Mouse (Mus musculus): ENCODE measurements around the gene Rcor2.

Gene Rcor2

GRCm38 (mm10) chr19:7295071-7295658 lies 28.0 kb downstream of the Rcor2 start:
- no peak for DNase-seq

- no peak for DNase-seq
Measured at GRCm38 (mm10) chr19:7295959-7296358, 28.8 kb downstream of the Rcor2 start.

- DNase-seq: no peak
Measured at GRCm38 (mm10) chr19:7299052-7299451, 31.9 kb downstream of the Rcor2 start.

- DNase-seq: no peak
Measured at GRCm38 (mm10) chr19:7300078-7300477, 33.0 kb downstream of the Rcor2 start.

- no peak for DNase-seq
Measured at GRCm38 (mm10) chr19:7301647-7302492, 34.7 kb downstream of the Rcor2 start.

- no peak for DNase-seq
Measured at GRCm38 (mm10) chr19:7302493-7302797, 35.3 kb downstream of the Rcor2 start.

GRCm38 (mm10) chr19:7303796-7304195 lies 36.7 kb downstream of the Rcor2 start:
- DNase-seq: no peak

GRCm38 (mm10) chr19:7304801-7305200 lies 37.7 kb downstream of the Rcor2 start:
- no peak for DNase-seq

- no peak for DNase-seq
Measured at GRCm38 (mm10) chr19:7305380-7306310, 38.5 kb downstream of the Rcor2 start.

- no peak for DNase-seq
Measured at GRCm38 (mm10) chr19:7306968-7307367, 39.8 kb downstream of the Rcor2 start.

GRCm38 (mm10) chr19:7307995-7308770 lies 41.1 kb downstream of the Rcor2 start:
- no peak for DNase-seq

- DNase-seq: peak; percentile 66
Measured at GRCm38 (mm10) chr19:7309738-7310330, 42.7 kb downstream of the Rcor2 start.

- peak; percentile 75 for DNase-seq
Measured at GRCm38 (mm10) chr19:7310704-7311103, 43.6 kb downstream of the Rcor2 start.

GRCm38 (mm10) chr19:7311306-7311705 lies 44.2 kb downstream of the Rcor2 start:
- DNase-seq: peak; percentile 88

GRCm38 (mm10) chr19:7313660-7314059 lies 46.5 kb downstream of the Rcor2 start:
- DNase-seq: no peak

GRCm38 (mm10) chr19:7314976-7315586 lies 48.0 kb downstream of the Rcor2 start:
- DNase-seq: peak; percentile 46

- DNase-seq: no peak
Measured at GRCm38 (mm10) chr19:7315587-7315984, 48.5 kb downstream of the Rcor2 start.

- DNase-seq: no peak
Measured at GRCm38 (mm10) chr19:7316822-7317221, 49.7 kb downstream of the Rcor2 start.

- DNase-seq: no peak
Measured at GRCm38 (mm10) chr19:7317716-7318115, 50.6 kb downstream of the Rcor2 start.

- DNase-seq: no peak
Measured at GRCm38 (mm10) chr19:7320181-7320580, 53.1 kb downstream of the Rcor2 start.

- no peak for DNase-seq
Measured at GRCm38 (mm10) chr19:7321391-7321790, 54.3 kb downstream of the Rcor2 start.

Data from cerebellum, adult 9-11 months (tissue).